Mouse (Mus musculus): ENCODE results near the gene Pcdh15.

DNA sequence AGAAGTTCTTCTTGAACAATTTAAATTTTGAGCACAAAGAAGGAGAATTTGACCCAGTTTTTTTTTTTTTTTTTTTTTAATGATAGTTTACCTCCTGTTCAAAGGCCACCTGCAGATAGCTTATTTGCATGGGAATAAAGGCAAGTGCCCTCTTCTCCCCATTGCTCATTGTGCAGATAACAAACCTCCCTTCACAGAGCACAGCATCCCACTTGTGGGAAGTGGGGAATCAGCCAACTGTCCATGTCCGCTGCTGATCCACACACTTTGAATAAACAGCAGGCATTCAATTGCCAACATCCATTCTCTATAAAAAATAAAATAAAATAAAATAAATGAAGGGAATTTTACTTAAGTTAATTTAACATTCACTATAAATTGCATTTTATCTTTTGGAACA is 1015.0 kb downstream of the Pcdh15 start:
- TF ChIP-seq CTCF (IDR thresholded peaks at IDR 0.05; ENCODE audit: borderline replicate concordance, insufficient read depth, low read depth, low read length) (no peak), POLR2A (IDR thresholded peaks at IDR 0.05; ENCODE audit: borderline replicate concordance, insufficient read depth, low read length) (no peak)

All from cerebellum, adult 2 months (tissue).